Mouse (Mus musculus): ENCODE data around the gene Psma6. TPM values are rescaled to one million over a fixed set of nuclear protein-coding genes. Genes with fewer than 3 reads are reported as not detected.

Psma6 gene
- polyA plus RNA-seq, 1 experiment, result 197 TPM

- TF ChIP-seq CTCF (IDR thresholded peaks at IDR 0.05; ENCODE audit: borderline replicate concordance, insufficient read depth, low read length) (no peak), POLR2A (IDR thresholded peaks at IDR 0.05; ENCODE audit: low read depth, low read length) (no peak)
- Histone ChIP-seq H3K27ac (ENCODE audit: insufficient read depth, low read length) (no peak overlapping the region), H3K4me1 (ENCODE audit: control insufficient read depth, insufficient read depth, low read length) (no peaks in the 10 kb centered on the region), H3K4me3 (ENCODE audit: insufficient read depth, low read length) (no peak overlapping the region)
These were observed 49.9 kb downstream of the Psma6 start for GRCm38 (mm10) chr12:55433802-55434435.

GRCm38 (mm10) chr12:55435080-55435479, 51.1 kb downstream of the Psma6 start:
- TF ChIP-seq CTCF (IDR thresholded peaks at IDR 0.05; ENCODE audit: borderline replicate concordance, insufficient read depth, low read length) (no peak), POLR2A (IDR thresholded peaks at IDR 0.05; ENCODE audit: low read depth, low read length) (no peak)

GRCm38 (mm10) chr12:55437122-55437826, 53.3 kb downstream of the Psma6 start:
- TF ChIP-seq CTCF (IDR thresholded peaks at IDR 0.05; ENCODE audit: borderline replicate concordance, insufficient read depth, low read length), result no peak
- TF ChIP-seq POLR2A (IDR thresholded peaks at IDR 0.05; ENCODE audit: low read depth, low read length), result no peak
- H3K4me1 ChIP-seq (ENCODE audit: control insufficient read depth, insufficient read depth, low read length), result 0 out of 2 replicates have a peak, but pooled peaks cover 3% of the 10 kb centered on the region
- no peak overlapping the region for H3K4me3 ChIP-seq (ENCODE audit: insufficient read depth, low read length)
- H3K27ac ChIP-seq (ENCODE audit: insufficient read depth, low read length), result no peak overlapping the region

More at GRCm38 (mm10) chr12:55435080-55435479, 51.1 kb downstream of the Psma6 start:
- Histone ChIP-seq H3K27ac (ENCODE audit: insufficient read depth, low read length) (no peak overlapping the region), H3K4me1 (ENCODE audit: control insufficient read depth, insufficient read depth, low read length) (0 out of 2 replicates have a peak, but pooled peaks cover 3% of the 10 kb centered on the region), H3K4me3 (ENCODE audit: insufficient read depth, low read length) (no peak overlapping the region)

GRCm38 (mm10) chr12:55438058-55438457, 54.0 kb downstream of the Psma6 start:
- Histone ChIP-seq H3K4me1 (ENCODE audit: control insufficient read depth, insufficient read depth, low read length) (peaks cover 3% of the 10 kb centered on the region; the same call in 1 of the 2 replicates), H3K4me3 (ENCODE audit: insufficient read depth, low read length) (no peak overlapping the region), H3K27ac (ENCODE audit: insufficient read depth, low read length) (peak overlapping the region; percentile 1; the same call in 1 of the 2 replicates)
- no peak for TF ChIP-seq POLR2A (IDR thresholded peaks at IDR 0.05; ENCODE audit: low read depth, low read length)
- TF ChIP-seq CTCF (IDR thresholded peaks at IDR 0.05; ENCODE audit: borderline replicate concordance, insufficient read depth, low read length), result no peak

- TF ChIP-seq POLR2A (IDR thresholded peaks at IDR 0.05; ENCODE audit: low read depth, low read length) (no peak), CTCF (IDR thresholded peaks at IDR 0.05; ENCODE audit: borderline replicate concordance, insufficient read depth, low read length) (no peak)
- Histone ChIP-seq H3K27ac (ENCODE audit: insufficient read depth, low read length) (peak overlapping the region; percentile 47; the same call in 1 of the 2 replicates), H3K4me1 (ENCODE audit: control insufficient read depth, insufficient read depth, low read length) (peaks cover 6% of the 10 kb centered on the region; the same call in 1 of the 2 replicates), H3K4me3 (ENCODE audit: insufficient read depth, low read length) (no peak overlapping the region)
These were observed 54.7 kb downstream of the Psma6 start for GRCm38 (mm10) chr12:55438611-55439137.

- Histone ChIP-seq H3K4me3 (ENCODE audit: insufficient read depth, low read length) (no peak overlapping the region), H3K4me1 (ENCODE audit: control insufficient read depth, insufficient read depth, low read length) (peaks cover 6% of the 10 kb centered on the region; the same call in 1 of the 2 replicates), H3K27ac (ENCODE audit: insufficient read depth, low read length) (no peak overlapping the region)
- TF ChIP-seq CTCF (IDR thresholded peaks at IDR 0.05; ENCODE audit: borderline replicate concordance, insufficient read depth, low read length) (no peak), POLR2A (IDR thresholded peaks at IDR 0.05; ENCODE audit: low read depth, low read length) (no peak)
These were observed 56.4 kb downstream of the Psma6 start for GRCm38 (mm10) chr12:55440416-55440815.

GRCm38 (mm10) chr12:55442245-55442644, 58.2 kb downstream of the Psma6 start:
- TF ChIP-seq CTCF (IDR thresholded peaks at IDR 0.05; ENCODE audit: borderline replicate concordance, insufficient read depth, low read length) (no peak), POLR2A (IDR thresholded peaks at IDR 0.05; ENCODE audit: low read depth, low read length) (no peak)
- peaks cover 6% of the 10 kb centered on the region; the same call in 1 of the 2 replicates for H3K4me1 ChIP-seq (ENCODE audit: control insufficient read depth, insufficient read depth, low read length)
- no peak overlapping the region for H3K4me3 ChIP-seq (ENCODE audit: insufficient read depth, low read length)
- no peak overlapping the region for H3K27ac ChIP-seq (ENCODE audit: insufficient read depth, low read length)

GRCm38 (mm10) chr12:55442861-55443850, 59.1 kb downstream of the Psma6 start:
- Histone ChIP-seq H3K4me1 (ENCODE audit: control insufficient read depth, insufficient read depth, low read length) (peaks cover 6% of the 10 kb centered on the region; the same call in 1 of the 2 replicates), H3K27ac (ENCODE audit: insufficient read depth, low read length) (peak overlapping the region; percentile 12; the same call in 1 of the 2 replicates), H3K4me3 (ENCODE audit: insufficient read depth, low read length) (no peak overlapping the region)
- TF ChIP-seq CTCF (IDR thresholded peaks at IDR 0.05; ENCODE audit: borderline replicate concordance, insufficient read depth, low read length) (no peak), POLR2A (IDR thresholded peaks at IDR 0.05; ENCODE audit: low read depth, low read length) (peak; percentile 40; the same call in 1 of the 2 replicates)

- Histone ChIP-seq H3K4me3 (ENCODE audit: insufficient read depth, low read length) (no peak overlapping the region), H3K27ac (ENCODE audit: insufficient read depth, low read length) (no peak overlapping the region)
These were observed 60.0 kb downstream of the Psma6 start for GRCm38 (mm10) chr12:55444031-55444451.

More at GRCm38 (mm10) chr12:55444031-55444451, 60.0 kb downstream of the Psma6 start:
- H3K4me1 ChIP-seq (ENCODE audit: control insufficient read depth, insufficient read depth, low read length), result peaks cover 6% of the 10 kb centered on the region; the same call in 1 of the 2 replicates
- TF ChIP-seq POLR2A (IDR thresholded peaks at IDR 0.05; ENCODE audit: low read depth, low read length), result no peak
- no peak for TF ChIP-seq CTCF (IDR thresholded peaks at IDR 0.05; ENCODE audit: borderline replicate concordance, insufficient read depth, low read length)
